ENCODE assay signal across 8 mouse cellular contexts in the genomic region with DNA sequence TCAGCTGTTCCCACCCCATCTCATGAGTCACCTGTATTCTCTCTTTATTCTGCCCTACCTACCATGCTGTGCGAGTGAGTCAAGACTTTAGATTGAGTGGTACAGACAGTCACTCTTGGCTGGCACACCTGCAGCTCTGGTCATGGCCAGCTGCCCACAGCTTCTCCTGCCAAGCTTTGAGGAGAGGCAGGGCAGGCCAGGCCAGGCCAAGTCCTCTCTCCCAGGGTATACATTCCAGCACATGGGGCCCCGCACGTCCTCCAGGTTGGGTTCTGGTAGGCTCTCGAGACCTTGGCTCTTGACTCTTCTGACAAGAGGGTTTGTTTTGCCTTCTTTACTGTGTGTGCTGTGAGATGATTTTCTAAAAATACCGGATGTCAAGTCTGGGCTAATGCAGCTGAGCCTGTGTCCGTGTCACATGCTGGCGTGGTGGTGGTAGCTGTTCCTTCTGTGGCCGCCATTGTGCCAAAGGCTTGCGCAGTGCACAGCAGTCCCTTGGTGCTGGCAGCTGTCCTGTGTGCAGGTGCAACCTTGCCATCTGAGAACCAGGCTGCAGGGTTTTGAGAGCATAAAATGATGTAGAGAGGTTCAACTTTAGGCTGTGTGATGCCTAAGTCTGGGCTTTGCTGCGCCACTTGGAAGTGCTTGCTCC. TPM values are rescaled to one million over a fixed set of nuclear protein-coding genes. Genes with fewer than 3 reads are reported as not detected.
DNase-seq lines count a peak whose midpoint lies in the region; ATAC-seq lines count a peak whose summit lies in the region.

No protein-coding gene starts in this region.

- no peak overlapping the region for H3K4me2 ChIP-seq in kidney, embryonic 15.5 days
- H3K4me2 ChIP-seq in stomach, embryonic 15.5 days, result no peak overlapping the region
- H3K4me2 ChIP-seq in hindbrain, embryonic 12.5 days (replicated peaks), result no peak overlapping the region

- peak; percentile 54 for DNase-seq in ovary, postnatal 36 days (ENCODE audit: low spot score)
- DNase-seq in ovary, postnatal 10 days (ENCODE audit: low spot score), result no peak
- peak; percentile 68 for DNase-seq in gastrocnemius, postnatal 10 days
- no peak for DNase-seq in spleen, postnatal 36 days (ENCODE audit: low spot score in 2 of 2)
- DNase-seq in spleen, postnatal 14 days (ENCODE audit: low spot score in 2 of 2), result no peak

- H3K27ac ChIP-seq in kidney, embryonic 15.5 days, result peak overlapping the region; percentile 45; the same call in 1 of the 2 replicates
- no peak overlapping the region for H3K27ac ChIP-seq in stomach, embryonic 15.5 days
- H3K27ac ChIP-seq in hindbrain, embryonic 12.5 days, result no peak overlapping the region

- no peaks in the 10 kb centered on the region for H3K27me3 ChIP-seq in kidney, embryonic 15.5 days
- no peaks in the 10 kb centered on the region for H3K27me3 ChIP-seq in stomach, embryonic 15.5 days (replicated peaks)
- H3K27me3 ChIP-seq in hindbrain, embryonic 12.5 days, result peaks cover 4% of the 10 kb centered on the region; the same call in 1 of the 2 replicates

- H3K9me3 ChIP-seq in kidney, embryonic 15.5 days (replicated peaks), result no peaks in the 10 kb centered on the region
- no peaks in the 10 kb centered on the region for H3K9me3 ChIP-seq in stomach, embryonic 15.5 days
- H3K9me3 ChIP-seq in hindbrain, embryonic 12.5 days (replicated peaks), result no peaks in the 10 kb centered on the region

- ATAC-seq in kidney, embryonic 15.5 days (replicated peaks; ENCODE audit: low FRiP score), result peak; percentile 46
- peak; percentile 51; the same call in 1 of the 2 replicates for ATAC-seq in stomach, embryonic 15.5 days (ENCODE audit: insufficient read depth, low FRiP score, low read depth)
- ATAC-seq in hindbrain, embryonic 12.5 days (ENCODE audit: low FRiP score), result no peak

- peaks cover 21% of the 10 kb centered on the region for H3K4me1 ChIP-seq in kidney, embryonic 15.5 days
- no peaks in the 10 kb centered on the region for H3K4me1 ChIP-seq in stomach, embryonic 15.5 days
- 0 out of 2 replicates have a peak, but pooled peaks cover 3% of the 10 kb centered on the region for H3K4me1 ChIP-seq in hindbrain, embryonic 12.5 days

- 81% methylated on average over 10 of the region's 10 CpGs for WGBS in kidney, embryonic 15.5 days
- WGBS in stomach, embryonic 15.5 days, result 83% methylated on average over 10 of the region's 10 CpGs
- WGBS in hindbrain, embryonic 12.5 days, result 90% methylated on average over 10 of the region's 10 CpGs

- peaks cover 12% of the 10 kb centered on the region; the same call in 1 of the 2 replicates for H3K36me3 ChIP-seq in kidney, embryonic 15.5 days
- H3K36me3 ChIP-seq in stomach, embryonic 15.5 days, result no peaks in the 10 kb centered on the region
- H3K36me3 ChIP-seq in hindbrain, embryonic 12.5 days, result 0 out of 2 replicates have a peak, but pooled peaks cover 7% of the 10 kb centered on the region

- H3K4me3 ChIP-seq in kidney, embryonic 15.5 days (replicated peaks), result no peak overlapping the region
- no peak overlapping the region for H3K4me3 ChIP-seq in stomach, embryonic 15.5 days (replicated peaks)
- H3K4me3 ChIP-seq in hindbrain, embryonic 12.5 days, result no peak overlapping the region

- no peak overlapping the region for H3K9ac ChIP-seq in kidney, embryonic 15.5 days
- no peak overlapping the region for H3K9ac ChIP-seq in stomach, embryonic 15.5 days
- no peak overlapping the region for H3K9ac ChIP-seq in hindbrain, embryonic 12.5 days

RNA-seq across cellular contexts. Expression of gene Nt5dc3, which starts 47.2 kb away (rescaled TPM):
- 10 to 100 TPM; 19.0 to 25.8 TPM for total RNA-seq in gastrocnemius, postnatal 10 days (2021)
- 1.2 and 1.4 TPM in 2 replicates for polyA plus RNA-seq in kidney, embryonic 15.5 days (2015; fragmentation: Nextera tagmentation; extraction: Ambion mirVana)
- 1.5 and 1.8 TPM in 2 replicates for polyA plus RNA-seq in stomach, embryonic 15.5 days (2015; fragmentation: Nextera tagmentation; extraction: Ambion mirVana)
- 3.9 and 4.2 TPM in 2 replicates for polyA plus RNA-seq in hindbrain, embryonic 12.5 days (2016; fragmentation: Nextera tagmentation; extraction: Ambion mirVana)

Comparison
In these comparisons a context has a peak if more than half of its experiments do, and no peak if none do; other contexts are left out.
1. DNase-seq: peak in ovary, postnatal 36 days (single experiment) and gastrocnemius, postnatal 10 days (single experiment); none in ovary, postnatal 10 days (single experiment), spleen, postnatal 36 days (0 of 2) and spleen, postnatal 14 days (0 of 2).